Mouse (Mus musculus) heart, postnatal 36 days (tissue): ENCODE measurements at regions not wholly inside any gene's neighbourhood (a gene's known extent, or its start where the extent isn't known, plus 50 kb on each side); places are given as distances from the start of the nearest gene placed in this dataset.

Experiments
- DNase-seq, 2 experiments: peaks; one replicate each; pipeline ENCODE4 v3.0.0; 2021 to 2022
- intact Hi-C: fragments of 180-260 bp; cut with DNase I; formaldehyde crosslinking; loops from one replicate; pipeline ENCODE4 v1.15.1; 2025

GRCm38 (mm10) chr11:30710266-30710665 lies 60.9 kb upstream of the Acyp2 start:
- DNase-seq, result no peak
- intact Hi-C loops, result no loop called here

- intact Hi-C loops, result no loop called here
- peak in 1 of 2 experiments; percentile 22 for DNase-seq
Observed at GRCm38 (mm10) chr11:30720803-30721202, 50.7 kb upstream of the Psme4 start.
